Mouse (Mus musculus): ENCODE measurements around the gene Armh3.

GRCm38 (mm10) chr19:46032731-46033510, 34.6 kb upstream of the Armh3 start:
- TF ChIP-seq POLR2A (IDR thresholded peaks at IDR 0.05; ENCODE audit: control insufficient read depth in 1 of 2, insufficient read depth in 1 of 2, low read depth in 1 of 2, low read length in 2 of 2, poor library complexity in 1 of 2) (no peak), CTCF (IDR thresholded peaks at IDR 0.05 in 2 of 3, conservative IDR thresholded peaks at IDR 0.05 in 1 of 3; ENCODE audit: control insufficient read depth in 1 of 3, insufficient read depth in 1 of 3, low read depth in 2 of 3, low read length in 3 of 3, poor library complexity in 1 of 3, severe bottlenecking in 1 of 3) (no peak), TCF12 (IDR thresholded peaks at IDR 0.05; ENCODE audit: low read depth, low read length) (no peak), ELF1 (IDR thresholded peaks at IDR 0.05; ENCODE audit: low read depth, low read length) (no peak), RAD21 (IDR thresholded peaks at IDR 0.05; ENCODE audit: low read depth, low read length) (no peak), SIN3A (IDR thresholded peaks at IDR 0.05; ENCODE audit: low read length) (no peak), E2F4 (IDR thresholded peaks at IDR 0.05; ENCODE audit: borderline replicate concordance, low read depth, low read length) (no peak), ZC3H11A (IDR thresholded peaks at IDR 0.05; ENCODE audit: low read depth, low read length) (no peak), ETS1 (IDR thresholded peaks at IDR 0.05; ENCODE audit: low read depth, low read length) (no peak), POLR2AphosphoS2 (IDR thresholded peaks at IDR 0.05; ENCODE audit: low read length) (no peak), ZNF384 (IDR thresholded peaks at IDR 0.05; ENCODE audit: low read depth, low read length) (no peak)

Measured in MEL (cell line).